Mouse (Mus musculus) MEL (cell line): ENCODE results near the gene Fbxw8. TPM values are rescaled to one million over a fixed set of nuclear protein-coding genes. Genes with fewer than 3 reads are reported as not detected.

ENCODE experiments used
- DNase-seq: peaks from one replicate; pipeline ENCODE4 v3.0.0; 2011; ENCODE audit warnings: low read depth, low spot score
- H3K27ac ChIP-seq: 2 replicates; pipeline ENCODE4 v1.5.1; 2012; ENCODE audit warnings: low read depth, mild to moderate bottlenecking, control low read depth, low read length, moderate library complexity; ENCODE audit not compliant: control insufficient read depth
- H3K27me3 ChIP-seq, 2 experiments: fragments of 150-350 bp in 1 of 2; sonication (generic) in 1 of 2; 2 replicates each; pipeline ENCODE4 v1.6.1; 2012; ENCODE audit warnings: low read length in 2 of 2, mild to moderate bottlenecking in 2 of 2, improper control_type of control experiment in 1 of 2, moderate library complexity in 1 of 2; ENCODE audit not compliant: insufficient read depth in 2 of 2, control insufficient read depth in 1 of 2
- H3K36me3 ChIP-seq, 2 experiments: 2 replicates each; pipeline ENCODE4 v1.6.1; 2012 to 2014; ENCODE audit warnings: low read length in 2 of 2, improper control_type of control experiment in 1 of 2, inconsistent platforms in 1 of 2, mild to moderate bottlenecking in 1 of 2; ENCODE audit not compliant: insufficient read depth in 2 of 2, control insufficient read depth in 1 of 2
- H3K4me1 ChIP-seq, 2 experiments: fragments of 150-350 bp in 1 of 2; sonication (generic) in 1 of 2; 2 replicates each; pipeline ENCODE4 v1.6.1; 2012; ENCODE audit warnings: low read length in 2 of 2, improper control_type of control experiment in 1 of 2, mild to moderate bottlenecking in 1 of 2; ENCODE audit not compliant: insufficient read depth in 2 of 2, control insufficient read depth in 1 of 2
- H3K4me3 ChIP-seq, 2 experiments: fragments of 150-350 bp in 1 of 2; sonication (generic) in 1 of 2; 2 replicates each; pipeline ENCODE4 v1.5.1; 2012; ENCODE audit warnings: low read depth in 2 of 2, low read length in 2 of 2, mild to moderate bottlenecking in 2 of 2, moderate library complexity in 2 of 2, control low read depth in 1 of 2, improper control_type of control experiment in 1 of 2; ENCODE audit not compliant: control insufficient read depth in 1 of 2, insufficient read depth in 1 of 2
- H3K79me2 ChIP-seq: 2 replicates; pipeline ENCODE4 v1.6.1; 2012; ENCODE audit warnings: mild to moderate bottlenecking, low read length, moderate library complexity; ENCODE audit not compliant: control insufficient read depth, poor library complexity, insufficient read depth
- H3K9ac ChIP-seq: 2 replicates; pipeline ENCODE4 v1.6.1; 2012; ENCODE audit warnings: low read depth, mild to moderate bottlenecking, control low read depth, low read length, moderate library complexity; ENCODE audit not compliant: control insufficient read depth, poor library complexity, severe bottlenecking
- H3K9me3 ChIP-seq: fragments of 150-350 bp; sonication (generic); replicated peaks from 2 replicates; pipeline ENCODE4 v1.6.1; 2012; ENCODE audit warnings: mild to moderate bottlenecking, low read length, improper control_type of control experiment, moderate library complexity; ENCODE audit not compliant: insufficient read depth
- BHLHE40 ChIP-seq: IDR thresholded peaks from 2 replicates; pipeline ENCODE4 v1.6.1; 2012; ENCODE audit warnings: low read depth, mild to moderate bottlenecking, inconsistent platforms, low read length, improper control_type of control experiment, borderline replicate concordance
- CHD2 ChIP-seq: IDR thresholded peaks from 2 replicates; pipeline ENCODE4 v1.6.1; 2011; ENCODE audit warnings: low read length, improper control_type of control experiment
- CTCF ChIP-seq, 3 experiments: IDR thresholded peaks in 2 of 3; conservative IDR thresholded peaks in 1 of 3; 2 replicates each; pipeline ENCODE4 v1.5.1; 2011 to 2012; ENCODE audit warnings: low read length in 3 of 3, low read depth in 2 of 3, mild to moderate bottlenecking in 2 of 3, improper control_type of control experiment in 1 of 3, inconsistent platforms in 1 of 3, mixed read lengths in 1 of 3, moderate library complexity in 1 of 3; ENCODE audit not compliant: control insufficient read depth in 1 of 3, insufficient read depth in 1 of 3, poor library complexity in 1 of 3, severe bottlenecking in 1 of 3
- EP300 ChIP-seq, 2 experiments: IDR thresholded peaks; 2 replicates each; pipeline ENCODE4 v1.6.1; 2011; ENCODE audit warnings: improper control_type of control experiment in 2 of 2, low read length in 2 of 2, low read depth in 1 of 2, mild to moderate bottlenecking in 1 of 2
- GATA1 ChIP-seq: IDR thresholded peaks from 2 replicates; pipeline ENCODE4 v1.6.1; 2011; ENCODE audit warnings: low read depth, low read length, improper control_type of control experiment
- JUND ChIP-seq: IDR thresholded peaks from 2 replicates; pipeline ENCODE4 v1.6.1; 2011; ENCODE audit warnings: low read depth, mild to moderate bottlenecking, improper control_type of control experiment, low read length
- KAT2A ChIP-seq: conservative IDR thresholded peaks from 2 replicates; pipeline ENCODE4 v1.6.1; 2012; ENCODE audit warnings: low read depth, low read length, improper control_type of control experiment, inconsistent platforms
- MAFK ChIP-seq: IDR thresholded peaks from 2 replicates; pipeline ENCODE4 v1.6.1; 2011; ENCODE audit warnings: low read depth, mild to moderate bottlenecking, low read length, improper control_type of control experiment, borderline replicate concordance
- MAX ChIP-seq: IDR thresholded peaks from 2 replicates; pipeline ENCODE4 v1.6.1; 2011; ENCODE audit warnings: low read length, improper control_type of control experiment
- MXI1 ChIP-seq: IDR thresholded peaks from 2 replicates; pipeline ENCODE4 v1.6.1; 2011; ENCODE audit warnings: mild to moderate bottlenecking, low read depth, low read length, improper control_type of control experiment
- MYB ChIP-seq: IDR thresholded peaks from 2 replicates; pipeline ENCODE4 v1.6.1; 2011; ENCODE audit warnings: mild to moderate bottlenecking, low read depth, low read length, improper control_type of control experiment
- NELFE ChIP-seq: IDR thresholded peaks from 2 replicates; pipeline ENCODE4 v1.6.1; 2011; ENCODE audit warnings: low read depth, low read length, improper control_type of control experiment
- NRF1 ChIP-seq: IDR thresholded peaks from 2 replicates; pipeline ENCODE4 v1.6.1; 2014; ENCODE audit warnings: low read depth, mild to moderate bottlenecking, inconsistent platforms, low read length, improper control_type of control experiment, moderate library complexity; ENCODE audit not compliant: poor library complexity, insufficient read depth, severe bottlenecking
- POLR2A ChIP-seq, 2 experiments: IDR thresholded peaks; 2 replicates each; pipeline ENCODE4 v1.6.1; 2011 to 2012; ENCODE audit warnings: low read length in 2 of 2, mild to moderate bottlenecking in 2 of 2, control low read depth in 1 of 2, improper control_type of control experiment in 1 of 2, low read depth in 1 of 2, moderate library complexity in 1 of 2; ENCODE audit not compliant: control insufficient read depth in 1 of 2, insufficient read depth in 1 of 2, poor library complexity in 1 of 2
- POLR2AphosphoS2 ChIP-seq: IDR thresholded peaks from 2 replicates; pipeline ENCODE4 v1.6.1; 2011; ENCODE audit warnings: low read length, improper control_type of control experiment
- POLR2AphosphoS5 ChIP-seq: IDR thresholded peaks from 2 replicates; pipeline ENCODE4 v1.6.1; 2012; ENCODE audit warnings: low read depth, borderline replicate concordance, mild to moderate bottlenecking, inconsistent platforms, low read length, moderate library complexity, mixed read lengths
- SMC3 ChIP-seq: IDR thresholded peaks from 2 replicates; pipeline ENCODE4 v1.6.1; 2011; ENCODE audit warnings: low read depth, low read length, improper control_type of control experiment
- TBP ChIP-seq: IDR thresholded peaks from 2 replicates; pipeline ENCODE4 v1.8.0; 2011; ENCODE audit warnings: low read depth, low read length, improper control_type of control experiment
- TCF12 ChIP-seq: IDR thresholded peaks from 2 replicates; pipeline ENCODE4 v1.6.1; 2014; ENCODE audit warnings: low read depth, mild to moderate bottlenecking, inconsistent platforms, low read length, improper control_type of control experiment, moderate library complexity
- UBTF ChIP-seq: IDR thresholded peaks from 2 replicates; pipeline ENCODE4 v1.6.1; 2012; ENCODE audit warnings: low read depth, mild to moderate bottlenecking, inconsistent platforms, low read length, improper control_type of control experiment, moderate library complexity, borderline replicate concordance; ENCODE audit not compliant: insufficient read depth
- USF1 ChIP-seq: IDR thresholded peaks from 2 replicates; pipeline ENCODE4 v1.6.1; 2014; ENCODE audit warnings: low read depth, mild to moderate bottlenecking, inconsistent platforms, low read length, improper control_type of control experiment, moderate library complexity
- ZC3H11A ChIP-seq: IDR thresholded peaks from 2 replicates; pipeline ENCODE4 v1.6.1; 2012; ENCODE audit warnings: low read depth, mild to moderate bottlenecking, inconsistent platforms, low read length, improper control_type of control experiment
- ZKSCAN1 ChIP-seq: IDR thresholded peaks from 2 replicates; pipeline ENCODE4 v1.6.1; 2012; ENCODE audit warnings: low read depth, mild to moderate bottlenecking, inconsistent platforms, low read length, improper control_type of control experiment, moderate library complexity
- ZMIZ1 ChIP-seq: IDR thresholded peaks from 2 replicates; pipeline ENCODE4 v1.6.1; 2012; ENCODE audit warnings: low read depth, mild to moderate bottlenecking, inconsistent platforms, low read length, improper control_type of control experiment, moderate library complexity
- ZNF384 ChIP-seq: IDR thresholded peaks from 2 replicates; pipeline ENCODE4 v1.6.1; 2012; ENCODE audit warnings: low read depth, mild to moderate bottlenecking, inconsistent platforms, low read length, improper control_type of control experiment
- polyA plus RNA-seq, 2 experiments: library from polyadenylated mRNA; stranded (reverse) in 1 of 2; unstranded in 1 of 2; fragments of >175 nt in 1 of 2; fragments of >200 nt in 1 of 2; gene quantifications; 2 replicates each; pipeline versions ENCODE4 v1.2.1 to v1.2.4; 2012; ENCODE audit warnings: low replicate concordance in 2 of 2, low read depth in 1 of 2; ENCODE audit not compliant: insufficient read length in 2 of 2, insufficient read depth in 1 of 2, missing spikeins in 1 of 2
- total RNA-seq: library from RNA; depleted of rRNA; stranded (reverse); fragments of 300-350 nt; gene quantifications from 2 replicates; pipeline ENCODE4 v1.2.3, GENCODE M21; 2012

Fbxw8 gene
- total and polyA plus RNA-seq, 3 experiments, result 49.9 to 57.4 (median 52.5) TPM

DNA sequence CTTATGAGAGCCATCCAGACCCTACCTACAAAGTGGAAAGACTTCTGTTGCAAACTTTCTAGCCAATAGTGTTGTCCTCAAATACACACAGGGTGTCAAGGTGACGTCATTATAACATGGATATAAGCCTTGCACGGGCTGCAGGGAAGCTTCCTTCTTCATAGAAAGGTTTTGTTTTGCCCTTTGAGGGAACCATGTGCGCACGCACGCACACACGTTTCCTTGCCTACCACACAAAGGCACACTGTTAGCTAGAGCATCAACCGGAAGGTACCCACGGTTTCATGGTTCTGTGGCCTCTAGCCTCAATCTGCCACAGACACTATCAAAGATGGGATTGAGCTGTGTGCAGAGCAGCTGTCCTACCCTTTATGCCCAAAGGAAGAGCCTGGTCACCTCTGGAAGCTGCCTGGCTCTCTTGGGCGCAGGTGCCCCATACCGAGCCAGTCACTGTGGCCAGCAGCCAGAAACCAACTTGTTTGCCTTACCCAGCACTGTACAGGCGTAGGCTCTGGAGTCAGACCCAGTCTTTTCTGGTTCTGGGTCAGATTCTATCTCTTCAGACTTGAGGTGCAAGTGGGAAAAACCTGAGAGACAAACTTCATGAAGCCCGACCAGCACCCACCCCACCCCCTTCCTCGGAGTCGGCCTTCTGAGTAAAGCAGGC lies 108.0 kb downstream of the Fbxw8 start:
- Histone ChIP-seq H3K27ac (no peak overlapping the region), H3K27me3 (no peaks in the 10 kb centered on the region), H3K9ac (no peak overlapping the region), H3K36me3 (no peaks in the 10 kb centered on the region), H3K4me1 (peaks cover 0 to 6% of the 10 kb centered on the region in 2 experiments; a peak in 1 of 4 replicates), H3K79me2 (no peaks in the 10 kb centered on the region), H3K9me3 (no peaks in the 10 kb centered on the region), H3K4me3 (no peak overlapping the region)
- no peak for DNase-seq
- TF ChIP-seq TCF12 (no peak), UBTF (no peak), TBP (no peak), CTCF (IDR thresholded peaks at IDR 0.05 in 2 of 3, conservative IDR thresholded peaks at IDR 0.05 in 1 of 3; ENCODE audit: control insufficient read depth in 1 of 3, insufficient read depth in 1 of 3, low read depth in 2 of 3, low read length in 3 of 3, poor library complexity in 1 of 3, severe bottlenecking in 1 of 3) (no peak), MAX (no peak), KAT2A (no peak), ZMIZ1 (no peak), SMC3 (no peak)

DNA sequence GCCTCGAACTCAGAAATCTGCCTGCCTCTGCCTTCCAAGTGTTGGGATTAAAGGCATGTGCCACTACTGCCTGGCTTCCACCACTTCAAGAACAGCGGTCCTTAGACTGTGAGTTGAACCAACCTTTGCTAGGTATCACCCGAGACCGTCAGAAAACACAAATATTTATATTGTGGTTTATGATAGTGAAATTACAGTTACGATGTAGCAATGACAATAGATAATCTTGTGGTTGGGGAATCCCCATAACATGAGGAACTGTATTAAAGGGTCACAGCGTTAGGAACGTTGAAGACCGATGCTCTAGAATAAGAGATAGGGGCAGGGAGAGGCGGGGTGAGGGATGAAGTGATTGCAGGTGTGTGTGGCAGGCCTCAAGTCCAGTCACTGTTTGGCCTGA lies 109.9 kb downstream of the Fbxw8 start:
- H3K36me3 ChIP-seq, result no peaks in the 10 kb centered on the region

DNA sequence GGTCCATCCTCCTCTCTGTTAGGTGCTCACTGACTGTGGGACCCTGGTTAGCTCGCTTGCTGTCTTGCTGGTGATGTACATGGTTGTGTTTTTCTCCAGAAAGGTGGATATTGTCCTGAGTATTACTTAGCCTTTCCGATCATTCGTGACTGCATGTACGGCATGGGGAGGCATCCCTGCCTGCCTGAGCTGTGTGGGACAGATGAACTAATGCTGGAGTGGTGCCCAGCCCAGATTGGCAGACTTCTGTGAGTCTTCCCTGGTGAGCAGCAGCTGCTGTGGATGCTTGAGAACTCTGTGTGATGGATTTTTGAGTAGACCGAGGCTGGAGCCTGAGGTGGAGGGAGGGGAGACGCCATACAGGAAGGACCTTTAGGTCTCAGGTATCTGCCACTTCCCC lies 110.4 kb downstream of the Fbxw8 start:
- H3K79me2 ChIP-seq, result no peaks in the 10 kb centered on the region
- no peak overlapping the region for H3K9ac ChIP-seq
- H3K27ac ChIP-seq, result no peak overlapping the region
- no peaks in the 10 kb centered on the region for H3K27me3 ChIP-seq
- no peaks in the 10 kb centered on the region for H3K9me3 ChIP-seq
- no peaks in the 10 kb centered on the region for H3K36me3 ChIP-seq
- H3K4me1 ChIP-seq, result peaks cover 0 to 6% of the 10 kb centered on the region in 2 experiments; a peak in 1 of 4 replicates
- DNase-seq, result no peak
- no peak overlapping the region for H3K4me3 ChIP-seq
- TF ChIP-seq MAFK (no peak), USF1 (no peak), MXI1 (no peak), JUND (no peak), ZKSCAN1 (no peak), CHD2 (no peak), POLR2AphosphoS5 (no peak), BHLHE40 (no peak), GATA1 (no peak), POLR2A (IDR thresholded peaks at IDR 0.05; ENCODE audit: control insufficient read depth in 1 of 2, insufficient read depth in 1 of 2, low read depth in 1 of 2, low read length in 2 of 2, poor library complexity in 1 of 2) (no peak), ZNF384 (no peak), NELFE (no peak), NRF1 (no peak), MYB (no peak)

More for the DNA sequence above, 109.9 kb downstream of the Fbxw8 start:
- DNase-seq, result no peak
- no peak overlapping the region for H3K27ac ChIP-seq
- no peaks in the 10 kb centered on the region for H3K27me3 ChIP-seq
- H3K4me1 ChIP-seq, result peaks cover 0 to 6% of the 10 kb centered on the region in 2 experiments; a peak in 1 of 4 replicates
- no peaks in the 10 kb centered on the region for H3K9me3 ChIP-seq
- TF ChIP-seq ZNF384 (no peak), POLR2AphosphoS2 (no peak), BHLHE40 (no peak), JUND (no peak), MAFK (no peak), ZC3H11A (no peak), EP300 (IDR thresholded peaks at IDR 0.05; ENCODE audit: low read depth in 1 of 2, low read length in 2 of 2) (no peak), USF1 (no peak)
- H3K4me3 ChIP-seq, result no peak overlapping the region
- H3K79me2 ChIP-seq, result no peaks in the 10 kb centered on the region
- no peak overlapping the region for H3K9ac ChIP-seq
